Mouse (Mus musculus) intestine, embryonic 15.5 days (tissue): Measurements from ENCODE around the gene Irf6. TPM values are rescaled to one million over a fixed set of nuclear protein-coding genes. Genes with fewer than 3 reads are reported as not detected.

Experiments used
- ATAC-seq: fragments of 200-750 bp; cut with Nextera tagmentation; 2 replicates; pipeline ENCODE4 v1.8.0; 2017; ENCODE audit warnings: moderate TSS enrichment, moderate library complexity
- H3K27ac ChIP-seq: fragments of 300-500 bp; sonication (generic); 2 replicates; pipeline ENCODE4 v1.5.1; 2015; ENCODE audit warnings: mild to moderate bottlenecking, inconsistent platforms
- H3K27me3 ChIP-seq: fragments of 300-500 bp; sonication (generic); replicated peaks from 2 replicates; pipeline ENCODE4 v1.6.1; 2015; ENCODE audit warnings: inconsistent platforms
- H3K36me3 ChIP-seq: fragments of 300-500 bp; sonication (generic); 2 replicates; pipeline ENCODE4 v1.6.1; 2015; ENCODE audit warnings: inconsistent platforms
- H3K4me1 ChIP-seq: fragments of 300-500 bp; sonication (generic); replicated peaks from 2 replicates; pipeline ENCODE4 v1.6.1; 2015; ENCODE audit warnings: inconsistent platforms
- H3K4me2 ChIP-seq: fragments of 300-500 bp; sonication (generic); replicated peaks from 2 replicates; pipeline ENCODE4 v1.6.1; 2015; ENCODE audit warnings: mild to moderate bottlenecking, inconsistent platforms
- H3K4me3 ChIP-seq: fragments of 300-500 bp; sonication (generic); replicated peaks from 2 replicates; pipeline ENCODE4 v1.5.1; 2015; ENCODE audit warnings: inconsistent platforms
- H3K9ac ChIP-seq: fragments of 300-500 bp; sonication (generic); 2 replicates; pipeline ENCODE4 v1.6.1; 2015; ENCODE audit warnings: inconsistent platforms
- H3K9me3 ChIP-seq: fragments of 300-500 bp; sonication (generic); 2 replicates; pipeline ENCODE4 v1.6.1; 2016; ENCODE audit warnings: inconsistent platforms
- WGBS: fragments of 180-500 bp; shearing (Covaris S2); methylation state at CpG from one replicate; pipeline ENCODE4 v1.1.7; 2015; 5-methylcytosine and 5-hydroxymethylcytosine counted together
- polyA plus RNA-seq: library from polyadenylated mRNA; unstranded; fragments of >200 nt; fragmentation: Nextera tagmentation; extraction: Ambion mirVana; gene quantifications from 2 replicates; pipeline ENCODE4 v1.2.1, GENCODE M21; 2015

Irf6 gene
- polyA plus RNA-seq, 1 experiment from 2014 or later, result 81.9 TPM

DNA sequence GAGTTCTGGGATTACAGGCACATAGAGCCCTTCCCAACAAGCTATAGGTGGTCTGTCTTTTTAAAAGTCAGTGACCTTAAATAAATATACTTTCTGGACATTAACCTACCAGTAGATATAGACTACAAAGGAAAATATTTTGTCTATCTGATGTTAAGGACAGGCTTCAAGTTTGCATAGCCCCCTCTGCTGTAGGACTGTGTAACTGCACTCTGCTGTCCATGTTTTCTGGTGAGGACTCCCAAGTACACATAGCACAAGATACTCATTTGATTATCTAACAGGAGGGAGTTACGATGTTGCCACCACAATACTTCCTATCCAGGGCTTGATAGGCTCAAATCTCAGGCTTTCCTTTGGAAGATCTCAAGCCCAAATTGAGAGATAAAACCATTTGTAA is 19.2 kb upstream of the Irf6 start:
- Histone ChIP-seq H3K9me3 (no peaks in the 10 kb centered on the region), H3K4me2 (no peak overlapping the region), H3K4me3 (no peak overlapping the region), H3K27ac (no peak overlapping the region), H3K9ac (no peak overlapping the region), H3K27me3 (no peaks in the 10 kb centered on the region), H3K36me3 (no peaks in the 10 kb centered on the region), H3K4me1 (peaks cover 10% of the 10 kb centered on the region; the same call in 1 of the 2 replicates)
- 91% methylated on average over 1 of the region's 1 CpGs for WGBS
- ATAC-seq, result no peak

DNA sequence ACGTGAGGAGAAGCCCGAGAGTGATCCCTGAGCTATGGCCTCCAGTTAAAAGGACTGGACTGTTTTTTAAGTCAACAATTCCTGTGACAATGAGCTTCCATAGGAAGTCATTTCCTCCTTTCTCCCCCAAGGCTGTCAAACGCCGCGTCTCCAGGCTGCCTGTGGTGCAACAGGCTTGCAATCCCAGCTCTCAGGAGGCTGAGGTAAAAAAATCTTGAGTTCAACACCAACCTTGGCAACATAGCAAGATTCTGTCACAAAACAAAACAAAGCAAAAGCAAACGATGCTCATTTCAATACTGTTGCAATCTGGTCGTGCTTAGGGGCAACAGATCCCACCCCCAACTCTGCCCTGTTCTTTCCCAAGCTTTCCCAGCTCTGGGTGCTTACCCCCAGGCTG is 14.8 kb upstream of the Irf6 start:
- Histone ChIP-seq H3K9ac (no peak overlapping the region), H3K4me3 (no peak overlapping the region), H3K9me3 (no peaks in the 10 kb centered on the region), H3K4me2 (no peak overlapping the region), H3K36me3 (no peaks in the 10 kb centered on the region), H3K27me3 (no peaks in the 10 kb centered on the region), H3K4me1 (0 out of 2 replicates have a peak, but pooled peaks cover 2% of the 10 kb centered on the region), H3K27ac (no peak overlapping the region)
- ATAC-seq, result no peak
- 30% methylated on average over 7 of the region's 7 CpGs for WGBS

DNA sequence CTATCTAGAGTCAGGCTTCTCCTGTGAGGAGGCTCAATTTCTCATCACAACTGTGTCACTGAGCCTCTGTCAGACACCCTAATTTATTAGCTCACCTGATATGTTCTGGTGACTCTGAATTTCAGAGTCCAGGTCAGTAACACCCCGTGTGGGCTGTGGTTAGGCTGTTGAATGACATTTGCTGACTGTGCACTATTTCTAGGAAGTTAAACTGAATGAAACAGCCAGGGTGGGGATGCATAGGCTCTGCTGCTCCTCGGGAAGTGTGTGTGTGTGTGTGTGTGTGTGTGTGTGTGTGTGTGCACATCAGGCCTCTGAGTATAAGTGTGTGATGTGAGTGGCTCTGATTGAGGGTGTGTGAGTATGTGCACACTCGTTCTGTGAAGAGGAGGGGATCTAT is 14.2 kb upstream of the Irf6 start:
- Histone ChIP-seq H3K27ac (no peak overlapping the region), H3K9me3 (no peaks in the 10 kb centered on the region), H3K36me3 (no peaks in the 10 kb centered on the region), H3K4me3 (no peak overlapping the region), H3K27me3 (no peaks in the 10 kb centered on the region), H3K4me2 (no peak overlapping the region), H3K4me1 (0 out of 2 replicates have a peak, but pooled peaks cover 2% of the 10 kb centered on the region), H3K9ac (no peak overlapping the region)
- 33% methylated on average over 3 of the region's 3 CpGs for WGBS
- ATAC-seq, result peak; percentile 85

DNA sequence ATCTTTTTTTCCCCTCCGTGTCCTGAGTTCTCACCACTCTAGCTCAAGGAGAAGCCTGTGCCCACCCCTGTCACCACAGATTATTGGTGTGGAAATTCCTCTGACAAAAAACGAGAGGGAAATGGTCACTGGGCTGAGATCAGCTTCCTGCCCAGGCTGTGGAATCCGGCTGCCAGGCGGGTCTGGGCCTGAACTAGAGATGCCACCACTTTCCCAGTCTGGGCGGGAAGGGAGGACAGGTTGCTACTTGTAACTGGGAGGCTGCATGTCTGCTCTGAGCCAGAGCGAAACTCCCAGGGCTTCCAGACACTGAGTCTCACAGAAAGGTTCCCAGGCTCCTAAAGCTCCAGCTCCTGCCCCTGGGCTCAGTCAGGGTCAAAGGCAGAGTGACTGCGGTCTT is 11.8 kb upstream of the Irf6 start:
- no peak overlapping the region for H3K4me2 ChIP-seq
- H3K9ac ChIP-seq, result no peak overlapping the region
- H3K4me3 ChIP-seq, result no peak overlapping the region
- ATAC-seq, result no peak
- H3K4me1 ChIP-seq, result 0 out of 2 replicates have a peak, but pooled peaks cover 2% of the 10 kb centered on the region
- H3K9me3 ChIP-seq, result no peaks in the 10 kb centered on the region
- no peak overlapping the region for H3K27ac ChIP-seq
- 67% methylated on average over 7 of the region's 7 CpGs for WGBS
- H3K36me3 ChIP-seq, result no peaks in the 10 kb centered on the region
- no peaks in the 10 kb centered on the region for H3K27me3 ChIP-seq

DNA sequence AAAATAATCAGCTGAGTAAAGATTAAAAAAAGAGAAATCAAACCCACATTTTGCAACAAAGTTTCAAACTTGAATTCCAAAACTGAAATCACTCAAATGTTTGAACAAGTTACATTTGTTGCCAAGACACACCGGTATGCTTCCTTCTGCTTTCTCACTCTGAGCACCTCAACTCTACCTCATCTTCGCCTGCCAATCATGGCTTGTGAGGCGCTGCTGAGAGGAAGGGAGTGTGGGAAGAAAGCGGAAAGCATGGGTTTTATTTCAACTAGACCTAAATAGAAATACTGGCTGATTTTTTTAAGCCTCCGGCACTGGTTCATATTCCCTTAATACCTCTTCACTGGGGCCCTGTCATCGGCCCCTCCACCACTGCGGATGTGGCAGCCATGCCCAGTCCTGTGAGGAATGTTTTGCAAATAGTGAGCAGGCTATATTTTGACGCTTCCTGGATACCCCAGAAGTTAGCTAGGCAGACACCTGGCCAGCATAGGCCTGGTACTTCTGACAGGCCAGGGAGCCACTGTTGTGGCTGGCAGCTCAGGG is 10.3 kb upstream of the Irf6 start:
- H3K4me3 ChIP-seq, result no peak overlapping the region
- WGBS, result 80% methylated on average over 8 of the region's 8 CpGs

DNA sequence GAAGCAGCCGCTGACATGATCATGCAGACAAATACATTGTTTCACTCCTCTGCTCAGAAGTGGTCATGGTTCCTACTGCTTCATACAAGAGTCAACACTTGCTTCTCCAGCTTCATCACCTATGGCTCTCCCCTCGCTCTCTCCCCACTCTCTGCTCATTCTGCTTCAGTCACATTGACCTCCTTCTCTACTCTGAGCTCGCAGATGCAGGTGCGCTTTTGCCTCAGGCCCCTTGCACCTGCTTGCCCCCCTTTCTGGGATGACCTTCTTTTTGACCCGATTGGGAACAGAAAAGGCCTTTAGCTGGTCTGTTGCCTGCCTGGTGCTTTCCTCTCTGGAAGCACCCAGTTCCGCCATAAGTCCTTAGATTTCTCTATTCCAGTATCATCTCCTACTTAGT is 8.4 kb upstream of the Irf6 start:
- Histone ChIP-seq H3K27ac (no peak overlapping the region), H3K36me3 (no peaks in the 10 kb centered on the region), H3K9me3 (no peaks in the 10 kb centered on the region), H3K4me1 (no peaks in the 10 kb centered on the region; the same call in 1 of the 2 replicates), H3K4me2 (no peak overlapping the region), H3K27me3 (no peaks in the 10 kb centered on the region), H3K4me3 (no peak overlapping the region), H3K9ac (no peak overlapping the region)
- ATAC-seq, result no peak
- WGBS, result 88% methylated on average over 6 of the region's 6 CpGs

More for the DNA sequence above, 10.3 kb upstream of the Irf6 start:
- ATAC-seq, result no peak
- 0 out of 2 replicates have a peak, but pooled peaks cover 2% of the 10 kb centered on the region for H3K4me1 ChIP-seq
- H3K4me2 ChIP-seq, result no peak overlapping the region
- H3K9me3 ChIP-seq, result no peaks in the 10 kb centered on the region
- no peak overlapping the region for H3K9ac ChIP-seq
- H3K27ac ChIP-seq, result no peak overlapping the region
- no peaks in the 10 kb centered on the region for H3K36me3 ChIP-seq
- no peaks in the 10 kb centered on the region for H3K27me3 ChIP-seq

DNA sequence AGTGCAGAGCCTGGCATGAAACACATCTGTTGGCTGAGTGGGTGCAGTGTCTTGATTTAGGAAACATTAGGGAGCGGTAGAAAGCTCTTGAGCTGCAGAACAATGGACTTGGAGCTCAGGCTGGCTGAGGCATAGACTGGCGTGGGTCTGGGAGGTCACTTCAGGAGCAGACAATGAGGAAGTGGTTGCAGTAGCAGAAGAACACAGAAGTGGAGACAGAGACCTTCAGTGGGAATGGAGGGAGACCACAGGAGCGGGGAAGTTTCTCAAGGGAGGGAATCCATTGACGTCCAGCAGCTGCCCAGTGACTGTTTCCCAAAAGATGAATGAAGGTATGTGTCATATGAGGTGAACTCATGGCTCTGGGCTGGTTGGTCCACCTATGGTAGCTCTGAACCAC is 7.8 kb upstream of the Irf6 start:
- Histone ChIP-seq H3K4me2 (no peak overlapping the region), H3K27me3 (no peaks in the 10 kb centered on the region), H3K27ac (no peak overlapping the region), H3K36me3 (no peaks in the 10 kb centered on the region), H3K4me1 (no peaks in the 10 kb centered on the region; the same call in 1 of the 2 replicates), H3K4me3 (no peak overlapping the region), H3K9ac (no peak overlapping the region), H3K9me3 (no peaks in the 10 kb centered on the region)
- ATAC-seq, result no peak
- WGBS, result 87% methylated on average over 4 of the region's 4 CpGs

DNA sequence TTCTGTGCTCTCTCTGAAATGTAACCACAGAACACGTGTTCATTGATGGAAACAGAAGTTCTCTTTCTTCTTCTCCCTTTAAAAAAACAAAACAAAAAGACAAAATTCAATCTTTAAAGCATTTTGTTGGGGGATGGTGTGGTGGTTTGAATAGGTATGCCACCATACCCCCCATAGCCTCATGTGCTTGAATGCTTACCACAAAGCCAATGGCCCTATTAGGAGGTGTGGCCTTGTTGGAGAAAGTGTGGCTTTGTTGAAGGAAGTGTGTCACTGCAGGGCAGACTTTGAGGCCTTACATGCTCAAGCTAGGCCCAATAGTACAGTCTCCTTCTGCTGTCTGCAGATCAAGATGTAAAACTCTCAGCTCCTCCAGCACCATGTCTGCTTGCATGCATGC is 6.5 kb upstream of the Irf6 start:
- ATAC-seq, result no peak
- no peak overlapping the region for H3K9ac ChIP-seq
- no peak overlapping the region for H3K4me2 ChIP-seq
- WGBS, result 85% methylated on average over 1 of the region's 1 CpGs
- no peaks in the 10 kb centered on the region; the same call in none of the 2 replicates for H3K4me1 ChIP-seq
- H3K4me3 ChIP-seq, result no peak overlapping the region
- no peaks in the 10 kb centered on the region for H3K27me3 ChIP-seq
- H3K27ac ChIP-seq, result no peak overlapping the region
- no peaks in the 10 kb centered on the region for H3K9me3 ChIP-seq
- H3K36me3 ChIP-seq, result no peaks in the 10 kb centered on the region

DNA sequence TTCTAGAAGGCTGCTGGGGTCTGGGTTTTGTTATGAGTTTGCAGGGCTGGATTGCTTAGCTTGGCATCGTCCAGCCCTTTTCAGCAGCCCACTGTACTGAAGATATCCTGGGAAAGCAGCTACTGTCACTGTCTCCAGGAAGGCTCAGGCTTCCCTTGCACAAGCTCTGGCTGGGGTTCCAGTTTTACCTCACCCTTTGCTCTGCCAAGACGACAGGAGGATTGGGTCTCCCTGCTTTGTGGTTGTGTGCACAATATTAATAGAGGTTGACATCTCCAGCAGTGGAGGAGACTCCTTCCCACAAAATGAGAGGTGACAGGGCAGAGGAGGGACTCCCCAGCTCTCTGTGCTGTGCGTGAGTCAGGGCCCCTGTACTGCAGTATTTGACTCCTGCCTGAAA is 3.7 kb upstream of the Irf6 start:
- no peak overlapping the region for H3K27ac ChIP-seq
- WGBS, result 50% methylated on average over 3 of the region's 3 CpGs
- no peak for ATAC-seq

DNA sequence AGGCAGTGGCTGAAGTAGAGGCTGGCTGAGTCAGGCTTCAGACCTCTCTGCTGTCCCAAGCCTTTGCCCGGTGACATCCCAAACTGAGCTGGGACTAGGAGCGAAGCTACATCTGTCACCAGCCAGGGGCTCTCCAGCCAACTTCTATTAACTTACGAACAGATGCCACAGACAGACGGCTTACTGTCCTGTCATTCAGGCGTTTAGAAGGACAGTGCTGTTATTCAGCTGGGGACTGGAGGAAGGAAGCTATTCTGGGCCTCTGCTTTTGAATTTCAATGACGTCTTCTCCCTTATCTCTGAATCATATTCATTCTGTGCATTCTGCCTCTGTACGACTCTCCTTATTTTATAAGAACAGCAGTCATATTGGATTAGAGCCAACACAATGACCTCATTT is 1.8 kb upstream of the Irf6 start:
- Histone ChIP-seq H3K4me3 (no peak overlapping the region), H3K4me2 (no peak overlapping the region), H3K4me1 (peaks cover 9% of the 10 kb centered on the region), H3K9me3 (no peaks in the 10 kb centered on the region), H3K27ac (no peak overlapping the region), H3K36me3 (no peaks in the 10 kb centered on the region), H3K27me3 (peaks cover 15% of the 10 kb centered on the region), H3K9ac (no peak overlapping the region)
- ATAC-seq, result no peak
- 46% methylated on average over 7 of the region's 7 CpGs for WGBS

More for the DNA sequence above, 3.7 kb upstream of the Irf6 start:
- Histone ChIP-seq H3K4me1 (peaks cover 9% of the 10 kb centered on the region), H3K9ac (no peak overlapping the region), H3K36me3 (no peaks in the 10 kb centered on the region), H3K9me3 (no peaks in the 10 kb centered on the region), H3K4me3 (no peak overlapping the region), H3K27me3 (peaks cover 12% of the 10 kb centered on the region), H3K4me2 (no peak overlapping the region)

DNA sequence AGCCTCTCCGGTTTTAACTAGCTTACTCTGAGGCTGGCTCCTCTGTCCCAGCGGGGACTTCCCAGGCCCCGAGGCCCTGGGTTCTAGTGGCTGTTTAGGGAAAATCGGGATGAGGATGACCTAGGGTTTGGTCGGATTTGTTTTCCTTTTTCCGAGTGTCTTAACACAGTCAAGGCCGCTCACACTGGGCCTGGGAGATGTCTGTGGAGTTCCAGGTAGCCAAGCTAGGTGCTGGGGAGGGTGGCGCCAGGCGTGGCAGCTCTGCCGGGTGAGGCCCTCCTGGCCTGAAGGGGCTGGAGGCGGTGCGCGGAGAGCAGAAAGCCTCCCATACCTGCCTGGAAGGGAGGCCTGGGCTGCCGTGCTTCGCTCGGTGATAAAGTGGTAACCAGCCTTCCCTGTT is 650 bp downstream of the Irf6 start:
- H3K4me1 ChIP-seq, result peaks cover 11% of the 10 kb centered on the region
- H3K4me2 ChIP-seq, result peak overlapping the region; percentile 66
- 33% methylated on average over 16 of the region's 16 CpGs for WGBS
- peak overlapping the region; percentile 64 for H3K9ac ChIP-seq
- no peaks in the 10 kb centered on the region for H3K9me3 ChIP-seq
- H3K4me3 ChIP-seq, result peak overlapping the region; percentile 52
- H3K36me3 ChIP-seq, result no peaks in the 10 kb centered on the region
- H3K27ac ChIP-seq, result peak overlapping the region; percentile 75
- peak; percentile 66 for ATAC-seq
- peaks cover 15% of the 10 kb centered on the region for H3K27me3 ChIP-seq

DNA sequence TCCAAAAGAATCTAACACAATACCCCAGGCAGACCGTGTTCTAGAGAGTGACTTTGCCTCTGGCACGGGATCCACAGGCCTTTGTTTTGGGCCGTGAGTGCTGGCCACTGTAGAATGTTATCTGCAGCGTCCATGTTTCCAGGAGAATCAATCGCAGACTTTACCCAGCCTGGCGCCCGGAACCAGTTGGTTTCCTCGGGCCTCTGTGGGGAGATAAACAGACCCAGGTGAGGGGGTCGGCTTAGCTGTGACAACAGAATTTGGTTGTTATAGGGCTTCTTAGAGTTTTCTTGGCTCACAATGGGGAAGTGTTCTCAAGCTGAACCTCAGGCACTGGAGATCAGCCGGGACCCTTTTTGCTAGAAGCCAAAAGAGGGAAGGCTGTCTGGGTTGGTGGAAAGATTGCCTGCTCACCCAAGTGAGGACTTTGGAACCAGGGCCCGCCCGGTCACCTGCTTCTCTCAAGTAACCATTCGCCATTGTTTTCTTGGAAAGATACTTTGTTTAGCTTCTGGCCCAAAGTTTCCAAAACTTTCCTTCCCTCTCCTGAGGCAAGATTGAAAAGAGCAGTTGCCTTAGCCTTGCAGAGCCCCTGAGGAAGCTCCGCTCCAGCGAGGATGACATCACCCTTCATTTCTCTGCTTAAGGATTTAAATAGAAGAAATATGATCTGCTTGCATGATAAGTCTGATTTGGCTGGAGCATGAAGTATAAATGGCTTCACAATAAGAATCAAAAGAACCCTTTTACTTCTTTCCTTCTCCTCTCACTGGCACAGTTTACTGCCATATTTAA is 3.6 kb downstream of the Irf6 start:
- ATAC-seq, result no peak
- H3K27me3 ChIP-seq, result peaks cover 15% of the 10 kb centered on the region
- peak overlapping the region; percentile 66 for H3K4me2 ChIP-seq
- H3K4me3 ChIP-seq, result peak overlapping the region; percentile 10
- 49% methylated on average over 15 of the region's 15 CpGs for WGBS
- H3K9ac ChIP-seq, result no peak overlapping the region
- no peaks in the 10 kb centered on the region for H3K36me3 ChIP-seq
- no peaks in the 10 kb centered on the region for H3K9me3 ChIP-seq
- H3K27ac ChIP-seq, result peak overlapping the region; percentile 77
- peaks cover 22% of the 10 kb centered on the region for H3K4me1 ChIP-seq

DNA sequence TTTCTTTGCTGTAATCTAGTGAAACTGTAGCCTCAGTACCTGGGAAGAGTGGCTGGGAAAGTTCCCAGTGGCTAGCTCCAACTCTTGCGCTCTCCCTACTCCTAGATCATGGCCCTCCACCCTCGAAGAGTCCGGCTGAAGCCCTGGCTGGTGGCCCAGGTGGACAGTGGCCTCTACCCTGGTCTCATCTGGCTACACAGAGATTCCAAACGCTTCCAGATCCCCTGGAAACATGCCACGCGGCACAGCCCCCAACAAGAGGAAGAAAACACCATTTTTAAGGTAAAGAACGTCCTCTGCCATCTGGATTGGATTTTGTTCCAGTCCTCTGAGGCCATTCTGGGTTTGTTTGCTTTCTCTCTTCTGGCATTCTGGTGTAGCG is 4.2 kb downstream of the Irf6 start:
- peak overlapping the region; percentile 10 for H3K4me3 ChIP-seq
- peak overlapping the region; percentile 77 for H3K27ac ChIP-seq
- peak overlapping the region; percentile 1; the same call in 1 of the 2 replicates for H3K9ac ChIP-seq
- peaks cover 15% of the 10 kb centered on the region for H3K27me3 ChIP-seq
- peaks cover 21% of the 10 kb centered on the region for H3K4me1 ChIP-seq
- peak overlapping the region; percentile 66 for H3K4me2 ChIP-seq
- WGBS, result 80% methylated on average over 8 of the region's 8 CpGs
- no peaks in the 10 kb centered on the region for H3K9me3 ChIP-seq
- no peak for ATAC-seq
- no peaks in the 10 kb centered on the region for H3K36me3 ChIP-seq
